Mouse (Mus musculus) frontal cortex, adult 2 months (tissue): ENCODE results near the gene Plcb3. TPM values are rescaled to one million over a fixed set of nuclear protein-coding genes. Genes with fewer than 3 reads are reported as not detected.
A peak's percentile ranks its signal among the peaks of the same experiment; 100 is the strongest.

ENCODE experiments used
- DNase-seq, 2 experiments: peaks; one replicate each; pipeline ENCODE4 v3.0.0; 2022; ENCODE audit warnings: low spot score in 1 of 2; ENCODE audit errors: extremely low spot score in 1 of 2
- polyA plus RNA-seq: library from polyadenylated mRNA; depleted of rRNA; stranded (reverse); fragments of >200 nt; gene quantifications from 2 replicates; pipeline ENCODE4 v1.2.3, GENCODE M21; 2012

The Plcb3 gene
- polyA plus RNA-seq, 1 experiment = 21.8 TPM

DNA sequence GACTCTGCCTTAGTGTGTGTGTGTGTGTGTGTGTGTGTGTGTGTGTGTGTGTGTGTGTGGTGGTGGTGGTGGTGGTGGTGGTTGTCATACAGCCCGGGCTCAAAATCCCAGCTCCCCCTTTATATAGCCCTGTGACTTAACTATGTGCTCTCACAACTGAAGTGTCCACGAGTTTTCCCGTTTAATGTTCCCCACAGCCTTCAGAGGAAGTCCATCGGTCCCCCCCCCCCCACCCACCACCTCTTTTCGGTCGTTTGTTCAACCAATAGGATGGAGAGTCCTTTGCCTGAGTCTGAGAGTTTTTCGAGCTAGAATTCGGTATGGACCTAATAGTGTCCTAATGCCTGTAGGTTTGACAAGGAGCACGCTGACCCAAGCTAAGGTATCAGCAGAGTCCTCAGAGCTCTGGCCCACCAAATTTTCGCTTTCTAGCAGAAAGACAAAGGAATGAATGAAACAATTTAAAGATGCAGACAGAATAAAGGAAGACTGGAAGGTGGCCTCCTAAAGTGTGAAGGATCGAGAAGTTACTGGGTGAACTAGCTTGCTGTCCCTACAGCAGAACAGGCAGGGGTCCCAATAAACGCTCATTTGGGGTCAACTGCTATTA lies 2.6 kb downstream of the Plcb3 start:
- no peak for DNase-seq

DNA sequence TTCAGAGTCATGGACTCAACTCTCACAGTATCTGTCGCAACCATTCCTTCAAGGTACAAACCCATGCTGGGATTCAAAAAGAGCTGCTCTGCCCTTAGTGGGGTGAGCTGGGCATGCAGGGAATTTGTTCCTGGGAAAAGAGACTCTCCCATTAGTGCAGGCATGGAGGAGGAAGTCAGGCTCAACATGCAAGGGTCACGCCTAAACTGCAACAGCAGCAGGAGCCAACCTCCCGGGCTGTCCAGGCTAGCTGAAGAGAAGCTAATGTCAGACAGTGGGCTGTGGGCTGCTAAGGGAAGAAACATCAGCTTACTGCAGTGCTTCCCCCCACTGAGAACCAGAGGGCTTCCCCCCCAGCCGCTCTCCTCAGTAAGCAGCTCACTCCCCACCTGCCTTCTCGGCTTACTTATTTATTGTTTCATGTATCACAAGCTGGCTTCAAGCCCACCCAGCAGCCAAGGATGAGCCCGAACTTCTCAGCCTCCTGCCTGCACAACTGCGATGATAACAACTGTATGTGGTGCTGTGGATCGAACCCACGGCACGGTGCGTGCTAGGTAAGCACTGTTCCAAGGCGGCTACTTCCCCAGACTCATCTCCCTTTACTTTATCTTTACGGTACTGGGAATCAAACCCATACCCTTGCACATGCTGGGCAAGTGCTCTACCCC lies 3.9 kb downstream of the Plcb3 start:
- no peak for DNase-seq

DNA sequence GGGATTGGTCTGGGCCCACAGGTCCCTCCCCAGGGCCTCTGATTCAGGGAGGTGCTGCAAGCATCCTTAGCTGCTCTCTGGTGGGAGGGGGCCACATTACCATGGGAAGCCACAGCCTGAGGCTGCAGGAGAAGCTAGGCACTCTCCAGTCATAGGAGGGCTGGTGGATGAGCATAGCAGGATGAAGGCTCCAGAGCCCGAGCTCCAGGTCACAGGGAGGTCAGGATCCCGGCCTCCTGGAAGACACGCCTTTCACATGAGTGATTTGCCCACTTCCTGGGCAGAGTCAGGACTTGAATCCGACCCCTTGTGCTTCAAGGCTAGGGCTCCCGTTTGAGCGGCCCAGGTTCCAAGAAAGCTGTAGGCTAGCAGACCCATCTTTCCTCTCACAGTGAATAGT lies 4.6 kb downstream of the Plcb3 start:
- DNase-seq = no peak

DNA sequence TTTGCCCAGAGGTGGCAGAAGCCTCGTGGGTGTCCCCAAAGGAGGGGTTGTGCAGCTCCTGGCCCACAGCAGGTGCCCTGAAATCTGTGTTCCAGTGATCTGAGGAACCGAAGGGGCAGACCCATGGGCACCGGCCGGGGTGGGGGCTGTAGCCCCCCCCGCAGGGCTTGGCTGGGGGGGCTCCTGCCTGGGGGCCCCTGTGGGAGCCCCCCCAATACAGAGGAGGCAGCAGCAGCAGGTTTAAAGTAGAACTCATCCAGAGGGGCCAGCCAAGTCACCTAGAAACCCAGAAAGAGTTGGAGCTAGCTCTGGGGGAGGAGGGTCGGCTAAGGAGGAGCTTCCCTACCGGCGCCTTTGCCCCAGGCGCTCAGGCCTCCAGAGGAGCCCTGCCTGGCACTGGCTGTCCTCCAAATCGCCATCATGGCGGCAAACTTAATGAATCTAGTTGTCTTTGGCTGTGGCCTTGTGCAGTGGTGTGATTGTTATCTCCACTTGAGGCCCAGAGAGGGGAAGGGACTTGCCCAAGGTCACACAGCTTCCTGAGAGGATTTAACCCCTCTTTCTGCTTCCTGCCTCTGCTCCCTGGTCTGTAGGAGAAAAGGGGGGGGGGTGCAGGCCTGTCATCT lies 5.7 kb downstream of the Plcb3 start:
- DNase-seq = no peak

DNA sequence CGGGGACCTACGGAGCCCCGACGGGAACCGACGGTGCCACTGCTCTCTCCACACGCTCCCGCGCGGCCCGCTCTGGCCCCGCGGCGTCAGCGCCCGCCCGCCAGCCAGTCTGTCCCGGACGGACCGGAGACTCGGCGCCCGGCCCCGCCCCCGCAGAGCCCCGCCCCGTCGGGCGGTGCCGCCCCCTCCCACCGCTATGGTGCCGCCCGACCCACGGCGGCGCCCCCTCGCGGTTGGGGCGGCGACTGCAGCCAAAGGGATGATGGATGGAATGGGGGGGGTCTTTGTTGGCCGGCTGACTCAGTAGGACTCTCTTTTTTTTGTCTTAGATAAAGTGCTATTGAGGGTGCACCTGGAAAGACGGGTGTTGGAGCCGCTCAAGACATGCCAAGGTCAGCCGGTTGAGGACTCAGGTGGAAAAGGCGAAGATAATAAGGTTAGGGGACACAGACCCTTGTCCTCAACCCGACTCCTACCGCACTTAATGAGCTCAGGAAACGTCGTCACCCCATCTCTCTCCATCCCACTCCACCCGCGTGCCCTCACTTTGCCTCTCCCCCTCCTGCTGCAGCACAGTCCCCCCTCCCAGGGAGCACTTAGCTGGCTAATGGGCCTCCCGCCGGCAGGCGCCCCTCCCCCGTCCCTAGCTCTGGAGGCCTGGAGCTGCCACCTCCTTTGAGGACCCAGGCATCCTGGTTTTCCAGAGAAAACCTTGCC lies 6.4 kb downstream of the Plcb3 start:
- no peak for DNase-seq

DNA sequence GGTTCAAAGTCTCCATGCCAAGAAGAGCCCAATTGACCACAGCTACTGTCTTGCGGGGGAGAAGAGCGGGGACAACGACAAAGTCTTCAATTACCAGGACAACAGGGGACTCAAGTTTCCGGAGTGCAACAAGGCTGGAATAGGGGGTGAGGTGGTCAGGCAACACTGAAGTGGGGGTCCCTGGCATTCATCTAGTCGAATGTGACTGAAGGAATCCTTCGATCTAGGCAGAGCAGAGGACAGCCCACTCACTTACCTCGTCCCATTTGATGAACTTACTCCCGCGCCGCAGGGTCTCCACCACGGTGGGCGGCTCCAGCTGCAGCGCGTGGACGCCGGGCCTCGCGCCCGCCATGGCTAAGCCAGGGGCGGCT lies 7.0 kb downstream of the Plcb3 start:
- DNase-seq = no peak

DNA sequence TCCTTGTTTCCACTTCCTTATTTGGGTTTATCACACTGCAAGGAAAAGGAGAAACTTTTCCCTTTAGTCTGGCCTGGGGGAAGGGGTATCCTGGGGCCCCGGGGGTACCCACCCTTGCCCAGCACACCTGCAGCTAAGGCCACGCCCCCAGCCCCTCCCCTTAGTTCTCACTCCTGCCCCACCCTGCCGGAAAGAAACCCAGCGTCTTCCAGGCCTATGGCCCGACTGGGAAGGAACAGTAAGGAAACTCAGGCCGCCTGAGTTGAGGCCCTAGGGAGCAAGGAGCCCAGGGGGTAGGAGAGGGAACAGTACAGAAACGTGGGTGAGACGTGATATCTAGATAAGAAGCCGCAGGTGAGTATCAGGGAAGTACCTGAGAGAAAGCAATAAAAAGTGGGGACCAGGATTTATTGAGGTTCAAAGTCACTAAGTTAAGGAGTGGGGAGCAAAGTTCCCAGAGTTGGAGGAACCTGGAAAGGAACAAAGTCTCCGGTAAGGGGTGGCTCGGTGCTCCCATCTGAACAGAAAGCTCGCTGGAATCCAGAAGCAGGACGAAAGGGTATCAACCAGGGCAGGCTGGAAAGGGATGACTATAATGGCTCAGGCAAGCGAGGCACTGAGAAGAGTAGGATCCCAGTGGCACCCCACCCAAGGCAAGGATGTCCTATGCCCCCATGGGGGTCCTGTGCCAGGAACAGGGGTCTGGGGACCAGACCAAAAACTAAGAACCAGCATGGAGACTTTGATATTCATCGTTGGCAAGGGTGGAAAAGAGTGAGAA lies 7.6 kb downstream of the Plcb3 start:
- DNase-seq = no peak

DNA sequence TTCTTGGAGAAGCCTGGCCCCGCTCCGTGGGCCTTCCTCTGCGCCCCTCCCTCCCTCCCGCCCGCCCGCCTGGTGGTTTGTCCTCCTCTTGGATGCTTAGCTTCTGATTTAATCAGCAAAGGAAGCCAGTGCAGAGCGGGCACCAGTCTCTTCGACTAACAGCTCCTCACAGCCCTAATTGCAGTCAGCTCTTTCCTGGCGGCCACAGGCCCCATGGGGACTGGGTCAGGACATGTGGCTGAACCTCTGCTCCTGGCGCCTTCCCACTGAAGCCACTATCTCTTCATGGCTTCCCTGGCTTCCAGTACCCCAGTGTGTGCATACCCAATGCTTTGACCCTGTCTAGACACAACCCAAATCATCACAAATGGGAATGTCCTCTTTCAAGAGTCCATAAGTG lies 19.8 kb downstream of the Plcb3 start:
- DNase-seq = no peak

DNA sequence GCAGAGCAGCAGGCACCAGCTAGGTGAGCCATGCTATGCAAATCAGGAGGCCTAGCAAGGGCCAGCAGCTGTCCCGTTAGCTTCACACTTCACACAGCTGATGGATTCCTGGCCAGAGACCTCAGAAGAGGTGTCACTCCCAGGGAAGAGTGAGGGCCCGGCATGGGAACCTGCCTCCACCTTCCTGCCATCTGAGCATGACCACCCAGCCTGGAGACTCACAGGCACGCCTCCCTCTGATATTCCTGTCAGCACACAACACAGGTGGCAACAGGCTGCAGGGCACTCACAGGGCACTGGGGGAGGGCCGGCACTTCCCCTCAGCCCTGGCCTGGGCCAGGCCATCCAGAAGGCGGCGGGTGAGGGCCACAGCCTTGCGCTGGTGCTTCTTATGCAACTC lies 20.8 kb downstream of the Plcb3 start:
- DNase-seq = no peak

DNA sequence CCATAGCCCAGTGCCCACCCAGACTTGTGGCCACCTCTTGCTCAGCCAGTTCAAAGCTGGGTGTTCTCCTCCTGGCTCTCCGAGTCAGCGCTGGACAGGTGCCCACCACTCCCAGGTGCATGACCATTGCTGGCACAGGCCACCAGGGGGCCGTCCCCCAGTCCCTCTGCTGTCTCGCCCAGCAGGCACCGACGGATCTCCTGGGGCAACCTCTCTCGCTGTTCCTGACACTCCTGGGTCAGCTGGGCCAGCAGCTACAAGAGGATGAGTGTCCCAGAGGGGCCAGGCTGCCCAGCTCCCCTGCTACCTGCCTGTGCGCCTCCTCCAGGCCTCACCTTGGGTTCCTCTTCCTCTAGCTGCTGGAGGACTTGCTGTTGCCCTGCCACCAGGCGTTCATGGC lies 22.2 kb downstream of the Plcb3 start:
- no peak for DNase-seq

DNA sequence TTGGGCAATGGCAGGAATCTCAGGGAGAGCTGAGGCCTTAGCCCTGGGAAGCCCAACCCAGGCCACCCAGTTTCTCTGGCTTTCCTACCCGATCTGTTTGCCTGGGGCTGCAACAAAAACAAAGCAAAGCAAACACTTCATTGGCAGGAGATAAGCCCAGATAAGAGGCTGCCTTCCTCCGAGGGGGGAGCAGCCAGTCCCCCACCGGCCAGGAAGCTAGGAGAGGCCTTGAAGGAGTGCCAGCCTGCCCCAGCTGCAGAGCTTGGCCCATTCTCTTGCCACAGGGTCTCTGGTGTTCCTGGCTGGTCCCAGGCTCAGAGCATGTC lies 23.6 kb downstream of the Plcb3 start:
- no peak for DNase-seq

DNA sequence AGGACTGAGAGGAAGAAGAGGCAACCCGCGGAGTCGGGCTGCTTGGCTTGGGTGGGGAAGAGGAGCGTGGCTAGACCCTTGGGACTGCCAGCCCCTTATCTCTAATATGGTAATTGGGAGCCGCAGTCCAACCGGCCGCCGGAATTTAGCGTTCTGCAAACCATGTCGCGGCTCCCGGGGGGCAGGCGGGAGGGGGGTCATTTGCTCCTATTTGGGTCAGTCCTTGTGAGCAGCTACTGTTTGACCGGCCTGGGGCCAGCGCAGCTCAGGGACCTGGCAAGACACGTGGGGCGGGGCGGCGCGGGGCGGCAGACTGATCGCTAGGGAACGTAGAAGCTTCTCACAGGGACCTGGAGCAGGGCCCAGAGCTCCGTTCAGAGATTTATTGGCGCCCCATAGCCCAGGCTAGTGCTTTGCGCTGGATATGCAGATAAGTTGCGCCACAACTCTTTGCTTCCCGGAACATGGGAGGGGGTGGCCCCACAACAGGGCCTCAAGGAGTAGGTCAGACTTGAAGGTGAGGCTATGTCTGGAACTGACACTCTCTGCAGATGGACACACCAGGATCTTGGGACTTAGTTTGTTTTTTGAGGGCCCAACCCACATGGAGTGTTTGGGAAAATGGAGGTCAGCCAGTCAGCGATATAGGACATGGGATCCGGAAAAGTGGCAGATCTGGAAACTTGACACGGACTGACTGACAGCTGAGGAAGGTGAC lies 24.1 kb downstream of the Plcb3 start:
- DNase-seq = peak in 1 of 2 experiments; percentile 70

DNA sequence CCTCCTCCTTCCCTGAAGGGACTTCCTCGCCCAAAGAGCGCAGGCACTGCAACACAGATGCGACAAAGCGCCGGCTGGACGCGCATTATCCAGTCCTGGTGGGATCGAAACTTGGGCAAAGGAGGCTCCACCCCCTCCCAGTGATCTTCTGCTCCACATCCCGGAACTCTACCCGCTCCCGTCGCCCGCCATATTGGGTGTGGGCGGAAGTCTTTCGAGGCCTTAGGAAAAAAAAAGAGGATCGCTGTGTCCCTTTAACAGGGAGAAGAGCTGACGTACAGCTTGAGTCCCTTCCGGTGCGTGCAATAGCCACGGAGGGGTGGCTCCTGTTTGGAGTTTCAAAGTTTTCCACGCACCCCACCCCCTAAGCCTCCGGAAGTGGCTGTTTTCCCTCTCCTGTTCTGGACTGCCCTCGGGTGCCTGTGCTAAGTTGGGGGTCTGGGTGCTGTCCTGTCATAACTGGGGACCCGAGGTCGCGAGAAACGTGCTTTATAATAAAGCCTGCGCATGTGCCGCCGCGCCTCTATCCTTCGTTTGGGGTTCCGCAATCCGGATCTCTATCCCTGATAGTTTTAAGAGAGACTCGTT lies 24.8 kb downstream of the Plcb3 start:
- DNase-seq = peak; percentile 93 to 97

DNA sequence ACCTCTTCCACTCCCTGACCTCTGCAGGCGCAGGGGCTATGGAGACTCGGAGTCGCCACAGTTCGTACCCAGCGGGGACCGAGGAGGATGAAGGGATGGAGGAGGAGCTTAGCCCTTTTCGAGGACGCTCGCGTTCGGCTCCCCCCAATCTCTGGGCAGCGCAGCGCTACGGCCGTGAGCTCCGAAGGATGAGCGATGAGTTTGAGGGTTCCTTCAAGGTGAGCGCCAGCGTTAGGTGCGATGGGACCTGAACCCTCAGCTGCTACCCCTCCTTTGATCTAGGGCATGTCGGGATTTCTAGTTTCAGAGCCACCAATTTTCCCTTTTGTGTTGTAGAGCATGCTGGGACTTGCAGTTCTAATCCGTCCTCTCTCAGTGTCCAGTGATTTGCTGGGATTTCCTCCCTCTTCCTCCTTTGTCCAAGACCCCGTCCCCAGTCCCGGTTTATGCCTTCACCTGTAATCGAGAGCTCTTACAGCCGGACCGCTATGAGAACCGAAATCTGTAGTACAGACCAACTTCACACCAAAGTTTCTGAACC lies 25.6 kb downstream of the Plcb3 start:
- peak in 1 of 2 experiments; percentile 74 for DNase-seq

DNA sequence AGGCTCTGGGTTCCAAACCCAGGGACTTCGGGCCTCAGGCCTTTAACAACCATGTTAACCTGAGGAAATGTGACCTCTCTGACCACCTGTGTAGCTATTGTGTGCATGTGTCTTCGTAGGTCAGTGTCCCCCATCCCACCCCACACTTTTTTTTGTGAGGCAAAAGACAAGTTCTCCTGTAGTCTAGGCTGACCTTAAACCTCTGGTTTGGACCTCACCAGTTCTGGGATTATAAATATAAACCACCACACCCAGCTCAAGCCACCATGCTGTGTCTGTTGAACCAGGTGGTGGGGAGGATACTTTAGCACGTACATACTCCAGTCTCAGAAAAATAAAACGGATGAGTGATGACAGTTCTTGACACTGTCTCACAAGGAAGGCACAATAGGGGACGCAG lies 26.3 kb downstream of the Plcb3 start:
- DNase-seq = no peak

DNA sequence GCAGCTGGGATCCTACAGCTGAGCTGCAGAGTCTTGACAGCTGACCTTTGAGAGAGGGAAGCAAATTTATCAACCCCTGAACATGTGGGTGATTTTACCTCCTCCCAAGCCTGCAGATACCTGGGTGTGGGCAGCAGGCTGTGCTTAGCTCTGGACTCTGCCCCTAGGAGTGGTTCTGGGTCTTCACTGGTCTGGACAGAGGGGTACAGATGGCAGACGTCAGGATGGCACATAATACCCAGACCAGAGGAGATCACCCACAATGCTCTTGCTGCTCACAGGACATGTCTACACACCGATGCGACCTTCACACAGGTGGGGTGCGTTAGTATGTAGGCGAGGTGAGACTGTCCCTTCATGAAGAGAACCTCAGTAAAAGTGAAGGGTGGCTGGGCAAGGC lies 26.7 kb downstream of the Plcb3 start:
- DNase-seq = no peak

DNA sequence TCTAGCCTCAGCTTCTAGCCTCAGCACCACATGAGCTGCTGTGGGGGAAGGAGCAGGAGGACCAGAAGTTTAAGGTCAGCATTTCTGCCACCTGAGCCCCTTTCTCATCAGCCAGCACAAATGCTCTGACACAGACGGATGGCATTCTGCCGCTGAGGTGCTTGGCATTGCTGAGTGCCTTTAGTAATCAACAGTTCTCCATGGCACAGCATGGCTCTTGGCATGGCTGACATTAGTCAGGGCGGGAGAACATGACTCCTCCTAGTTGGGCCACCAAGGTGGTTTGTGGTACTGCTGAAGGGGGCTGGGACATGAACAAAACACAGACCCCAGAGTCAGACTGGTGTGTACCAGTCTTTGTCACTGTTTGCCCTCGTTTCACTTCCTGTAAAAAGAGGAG lies 28.1 kb downstream of the Plcb3 start:
- DNase-seq = no peak

DNA sequence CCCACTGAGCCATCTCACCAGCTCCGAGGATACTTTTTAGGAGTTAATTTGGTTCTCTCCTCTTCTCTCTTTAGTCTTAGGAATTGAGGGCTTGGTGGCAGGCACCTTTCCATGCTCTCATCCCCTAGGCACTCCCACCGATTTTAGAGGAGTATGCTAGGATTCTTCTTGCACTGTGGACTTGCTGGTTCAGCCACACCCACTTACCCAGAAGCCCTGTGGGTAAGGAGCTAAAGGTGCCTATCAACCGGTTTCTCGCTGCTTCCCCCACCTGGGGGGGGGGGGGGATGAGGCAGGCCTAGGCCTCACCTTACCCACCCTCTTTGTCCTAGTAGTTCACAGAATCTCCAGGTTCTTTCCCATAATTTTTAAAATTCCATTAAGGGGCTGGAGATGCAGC lies 28.5 kb downstream of the Plcb3 start:
- DNase-seq = no peak

DNA sequence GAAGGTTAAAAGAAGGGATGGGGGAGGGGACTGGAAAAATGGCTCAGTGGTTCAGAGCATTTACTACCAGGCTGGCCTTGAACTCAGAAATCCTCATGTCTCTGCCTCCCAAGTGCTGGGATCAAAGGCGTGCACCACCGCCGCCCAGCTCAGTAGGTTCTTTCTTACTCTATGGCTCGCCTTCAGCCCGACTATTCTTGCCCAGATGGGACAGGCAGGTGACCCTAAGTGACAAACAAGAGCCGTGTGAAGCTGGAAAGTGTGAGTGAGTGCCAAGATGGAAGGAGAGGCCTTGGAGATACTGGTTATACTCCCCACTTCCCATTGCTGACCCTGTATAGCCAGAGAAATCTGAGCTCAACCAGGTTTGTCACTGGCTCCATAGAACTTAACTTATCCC lies 32.6 kb downstream of the Plcb3 start:
- no peak for DNase-seq

DNA sequence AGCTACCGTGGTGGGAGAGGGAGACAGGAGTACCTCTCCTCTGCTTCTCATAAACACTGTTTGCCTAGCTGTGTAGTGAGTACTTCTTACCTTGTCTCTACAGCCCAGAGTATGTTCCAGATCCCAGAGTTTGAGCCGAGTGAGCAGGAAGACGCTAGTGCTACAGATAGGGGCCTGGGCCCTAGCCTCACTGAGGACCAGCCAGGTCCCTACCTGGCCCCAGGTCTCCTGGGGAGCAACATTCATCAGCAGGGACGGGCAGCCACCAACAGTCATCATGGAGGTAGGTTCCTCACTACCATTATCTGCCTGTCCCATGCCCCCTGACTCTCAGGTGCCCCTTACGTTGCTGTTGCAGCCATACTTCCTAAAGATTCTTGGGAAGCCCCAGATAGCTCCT lies 33.5 kb downstream of the Plcb3 start:
- DNase-seq = no peak
